Mouse (Mus musculus): ENCODE results near the gene 2310002L09Rik. TPM values are rescaled to one million over a fixed set of nuclear protein-coding genes. Genes with fewer than 3 reads are reported as not detected.

2310002L09Rik gene
- not detected for total RNA-seq (2023)

DNA sequence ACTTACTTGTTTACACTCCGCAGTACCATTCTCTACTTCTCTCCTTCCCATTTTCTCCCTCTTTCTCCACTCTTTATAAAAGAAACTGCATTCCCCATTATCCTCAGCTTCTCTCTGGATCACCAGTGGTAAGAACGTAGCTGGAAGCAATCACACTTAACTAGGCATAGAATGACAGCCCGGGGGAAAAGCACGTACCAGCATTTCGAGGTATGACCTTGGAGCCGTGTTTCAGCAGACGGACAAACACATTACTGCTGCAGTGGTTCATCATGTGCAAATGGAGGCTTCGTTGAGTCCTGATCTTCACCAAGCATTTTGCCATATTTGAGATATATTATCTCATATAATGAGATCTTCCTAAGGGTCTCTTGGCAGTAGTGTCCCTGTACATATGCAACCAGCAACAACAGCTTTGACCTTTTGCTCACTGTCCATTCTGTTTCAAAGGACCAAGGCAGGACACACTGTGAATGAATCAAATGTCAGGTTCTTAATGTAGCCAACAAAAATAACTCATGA is at the start of gene 2310002L09Rik:
Gene 2310002L09Rik (minus strand): TSS at position 472 of the 522 bp plus-strand sequence.

DNA sequence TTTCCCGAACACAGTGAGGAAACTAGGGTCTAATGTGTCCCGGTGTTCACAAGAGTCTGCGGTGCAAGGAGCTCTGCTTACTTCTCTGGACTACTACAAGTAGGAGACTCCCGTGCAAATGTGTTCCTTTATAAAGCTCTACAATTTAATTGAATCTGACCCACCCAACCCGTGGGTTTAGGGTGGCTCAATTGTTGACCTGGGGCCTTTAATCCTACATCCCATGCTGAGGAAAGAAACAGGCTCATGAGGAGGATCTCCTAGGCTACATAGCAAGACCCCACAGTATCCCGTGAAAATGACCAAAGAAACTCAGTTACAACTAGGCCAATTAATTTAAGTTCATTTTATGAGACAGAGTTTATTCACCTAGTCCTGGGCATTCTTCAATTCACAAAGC is 30.0 kb downstream of the 2310002L09Rik start, which contains the start of gene Gm11756:
Gene Gm11756 (minus strand): TSS at position 101 of the 400 bp plus-strand sequence.

DNA sequence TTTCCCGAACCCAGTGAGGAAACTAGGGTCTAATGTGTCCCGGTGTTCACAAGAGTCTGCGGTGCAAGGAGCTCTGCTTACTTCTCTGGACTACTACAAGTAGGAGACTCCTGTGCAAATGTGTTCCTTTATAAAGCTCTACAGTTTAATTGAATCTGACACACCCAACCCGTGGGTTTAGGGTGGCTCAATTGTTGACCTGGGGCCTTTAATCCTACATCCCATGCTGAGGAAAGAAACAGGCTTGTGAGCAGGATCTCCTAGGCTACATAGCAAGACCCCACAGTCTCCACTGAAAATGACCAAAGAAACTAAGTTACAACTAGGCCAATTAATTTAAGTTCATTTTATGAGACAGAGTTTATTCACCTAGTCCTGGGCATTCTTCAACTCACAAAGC is 44.8 kb downstream of the 2310002L09Rik start, which contains the start of gene Gm13871:
Gene Gm13871 (minus strand): TSS at position 101 of the 400 bp plus-strand sequence.

DNA sequence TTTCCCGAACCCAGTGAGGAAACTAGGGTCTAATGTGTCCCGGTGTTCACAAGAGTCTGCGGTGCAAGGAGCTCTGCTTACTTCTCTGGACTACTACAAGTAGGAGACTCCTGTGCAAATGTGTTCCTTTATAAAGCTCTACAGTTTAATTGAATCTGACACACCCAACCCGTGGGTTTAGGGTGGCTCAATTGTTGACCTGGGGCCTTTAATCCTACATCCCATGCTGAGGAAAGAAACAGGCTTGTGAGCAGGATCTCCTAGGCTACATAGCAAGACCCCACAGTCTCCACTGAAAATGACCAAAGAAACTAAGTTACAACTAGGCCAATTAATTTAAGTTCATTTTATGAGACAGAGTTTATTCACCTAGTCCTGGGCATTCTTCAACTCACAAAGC is 59.6 kb downstream of the 2310002L09Rik start, which contains the start of gene Gm11757:
Gene Gm11757 (minus strand): TSS at position 101 of the 400 bp plus-strand sequence.

Other genes with a start within 250 kb of the 2310002L09Rik start
- not detected for gene Rasef, start 159.9 kb downstream of the 2310002L09Rik start, total RNA-seq (2023)
- not detected for gene Gm11758, start 74.6 kb downstream of the 2310002L09Rik start, total RNA-seq (2023)
- not detected for gene Gm11757, start 59.7 kb downstream of the 2310002L09Rik start, total RNA-seq (2023)
- not detected for gene Gm13871, start 44.9 kb downstream of the 2310002L09Rik start, total RNA-seq (2023)
- gene Gm11756, start 30.1 kb downstream of the 2310002L09Rik start, total RNA-seq (2023): not detected
- not detected for gene Frmd3, start 62.6 kb upstream of the 2310002L09Rik start, total RNA-seq (2023)